Mouse (Mus musculus) E14TG2a.4 (cell line): Measurements from ENCODE around the gene Gng7.

Experiments
- CTCF ChIP-seq: conservative IDR thresholded peaks from 2 replicates; pipeline ENCODE4 v1.5.1; 2014; ENCODE audit warnings: low read length
- NANOG ChIP-seq: IDR thresholded peaks from 2 replicates; pipeline ENCODE4 v1.6.1; 2014; ENCODE audit warnings: borderline replicate concordance, low read length, mixed read lengths
- POU5F1 ChIP-seq: IDR thresholded peaks from 2 replicates; pipeline ENCODE4 v1.6.1; 2014; ENCODE audit warnings: low read length, borderline replicate concordance

DNA sequence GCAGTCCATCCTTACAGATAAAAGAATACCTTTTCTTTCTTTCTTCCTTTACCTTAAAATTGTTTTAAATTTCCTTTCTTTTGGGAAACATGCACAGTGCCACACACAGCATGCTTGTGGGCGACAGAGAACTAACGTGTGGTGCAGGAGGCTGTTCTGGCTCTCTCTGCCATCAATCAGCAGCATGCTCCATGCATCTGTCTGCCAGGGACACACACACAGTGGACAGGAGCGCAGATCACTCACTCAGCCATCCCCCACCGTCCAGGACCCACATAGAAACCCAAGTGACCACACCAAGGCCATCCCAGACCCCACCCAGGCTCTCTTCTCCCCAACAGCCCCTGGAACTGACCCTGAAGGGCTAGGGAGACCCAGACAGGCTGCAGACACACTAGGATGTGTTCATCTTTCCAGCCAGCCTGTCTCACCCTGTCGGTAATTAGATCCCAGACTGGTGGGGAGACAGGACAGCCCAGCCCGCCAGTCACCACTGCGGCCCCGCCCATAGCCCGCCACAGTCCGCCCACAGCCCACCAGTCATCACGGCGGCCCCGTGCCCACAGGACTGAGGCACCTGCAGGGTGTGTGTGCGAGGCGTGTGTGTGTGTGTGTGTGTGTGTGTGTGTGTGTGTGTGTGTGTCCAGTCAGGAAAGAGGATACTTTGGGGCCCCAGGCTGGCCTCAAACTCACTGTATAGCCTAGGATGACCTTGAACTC is 75.8 kb downstream of the Gng7 start:
- TF ChIP-seq CTCF (no peak), POU5F1 (no peak), NANOG (no peak)
